Mouse (Mus musculus) kidney, adult 9 months (tissue): ENCODE data around the gene Gsn.

Experiments used
- DNase-seq: peaks from one replicate; pipeline ENCODE4 v3.0.0; 2022

Gsn gene

DNA sequence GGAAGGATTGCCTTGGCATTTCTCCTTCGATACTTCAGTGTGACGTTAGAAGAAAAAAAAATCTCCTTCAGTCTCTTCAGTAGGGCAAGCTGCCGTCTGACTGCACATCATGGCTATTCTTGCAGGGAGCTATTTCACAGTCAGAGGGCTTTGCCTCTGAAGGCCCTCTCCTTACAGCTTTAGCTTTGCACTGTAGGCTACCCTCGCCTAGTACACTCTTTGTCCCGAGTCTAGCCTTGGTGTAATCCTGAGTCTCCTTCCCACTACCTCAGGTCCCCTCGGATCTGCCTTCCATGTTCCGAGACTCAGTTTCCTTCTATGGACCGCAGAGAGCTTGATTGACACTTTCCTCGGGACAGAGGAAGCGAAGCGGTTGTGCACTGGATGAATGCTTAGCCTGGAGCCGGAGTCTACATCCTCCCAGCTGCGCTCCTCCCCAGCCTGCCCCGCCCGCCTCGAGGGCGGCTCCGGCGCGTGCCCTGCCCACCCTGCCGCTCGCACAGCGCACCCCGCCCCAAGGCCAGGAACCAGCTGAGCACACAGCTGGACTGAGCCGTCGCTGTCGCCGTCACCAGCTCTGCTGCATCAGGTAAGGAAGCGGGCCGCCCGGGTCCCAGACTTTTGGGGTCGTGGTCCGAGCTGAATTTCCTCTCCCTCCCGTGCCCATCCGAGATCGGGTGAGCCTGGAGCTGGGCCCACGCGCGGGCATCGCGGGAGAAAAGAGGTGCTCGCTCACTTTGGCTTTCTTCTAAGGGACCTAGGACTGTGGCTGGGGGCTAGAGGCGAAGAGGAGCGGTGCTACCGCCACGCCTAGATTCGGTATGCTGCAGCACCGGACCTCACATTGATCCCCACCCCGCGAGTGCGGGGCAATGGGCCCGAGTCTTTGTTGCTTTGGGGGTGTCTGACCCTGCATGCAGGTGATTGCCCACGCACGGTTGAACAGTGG lies at the start of gene Gsn:
Gene Gsn, plus strand, starts transcription at position 496 of the 949 bp plus-strand sequence.
- peak; percentile 65 for DNase-seq

DNA sequence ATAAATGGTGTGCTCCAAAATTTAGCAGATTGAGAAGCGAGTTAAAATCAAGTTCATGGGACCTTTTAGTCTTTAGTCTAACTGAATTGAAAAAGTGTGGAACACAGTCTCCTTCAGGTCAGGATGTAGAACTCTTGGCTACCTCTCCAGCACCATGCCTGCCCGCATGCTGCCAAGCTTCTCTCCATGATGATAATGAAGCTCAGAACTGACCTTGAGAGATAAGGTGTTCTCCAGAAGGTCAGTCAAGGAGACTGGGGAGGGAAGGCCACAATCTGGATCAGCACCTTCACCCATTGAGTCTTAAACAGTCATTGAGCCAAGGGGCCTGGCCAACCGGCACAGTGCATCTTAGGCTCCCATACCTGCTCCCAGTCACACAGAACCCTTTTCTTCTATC lies 49.4 kb upstream of the Gsn start:
- DNase-seq: no peak

DNA sequence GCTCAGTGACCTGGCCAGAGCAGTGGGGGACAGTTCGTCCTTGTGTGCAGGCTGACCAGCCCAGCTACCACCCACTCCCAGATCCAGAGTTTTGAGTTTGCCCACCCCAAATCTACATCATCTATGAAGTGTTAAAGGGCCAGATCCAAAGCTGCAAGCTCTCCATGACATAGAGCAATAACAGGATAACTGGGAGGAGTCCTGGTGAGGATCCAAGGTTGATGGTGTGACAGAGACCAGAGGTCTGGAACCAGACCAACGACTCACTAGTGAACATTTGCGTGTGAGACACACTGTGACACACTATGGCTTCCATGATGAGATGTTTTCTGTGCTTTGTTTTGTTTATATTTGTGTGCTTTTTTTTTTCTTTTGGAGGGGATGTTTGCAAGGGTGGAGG lies 48.1 kb upstream of the Gsn start:
- DNase-seq: no peak

DNA sequence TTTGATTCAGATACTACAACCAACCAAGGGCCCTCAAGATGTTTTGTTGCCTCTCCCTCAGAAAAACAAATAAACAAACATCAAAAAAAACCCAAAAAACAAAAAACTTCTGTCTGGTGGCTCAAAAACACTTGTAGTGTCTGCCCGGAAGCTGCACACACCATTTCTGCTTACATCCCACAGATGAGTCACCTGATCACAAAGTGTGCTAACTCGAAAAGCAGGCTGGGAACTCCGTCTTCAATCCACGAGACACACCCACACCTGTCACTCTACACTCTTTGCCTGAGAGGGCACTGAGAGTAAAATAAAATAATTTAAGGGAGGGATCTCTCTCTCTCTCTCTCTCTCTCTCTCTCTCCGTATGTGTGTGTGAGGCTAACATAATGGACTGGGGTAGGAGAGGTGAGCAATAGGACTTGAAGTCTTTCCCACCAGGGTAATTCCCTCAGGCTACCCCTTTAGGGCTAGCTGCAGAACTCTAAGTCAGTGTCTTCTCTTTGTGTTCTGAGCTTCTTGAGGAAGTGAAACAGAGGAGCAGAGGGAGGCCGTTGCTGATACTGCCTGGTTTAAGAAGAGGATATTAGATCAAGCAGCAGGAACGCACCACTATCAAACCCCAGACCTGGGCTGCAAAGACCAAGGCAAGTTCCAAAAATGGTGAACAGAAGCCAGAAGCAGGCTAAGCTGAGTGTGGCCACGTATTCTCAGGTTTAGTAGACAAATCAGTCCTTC lies 47.1 kb upstream of the Gsn start:
- no peak for DNase-seq

DNA sequence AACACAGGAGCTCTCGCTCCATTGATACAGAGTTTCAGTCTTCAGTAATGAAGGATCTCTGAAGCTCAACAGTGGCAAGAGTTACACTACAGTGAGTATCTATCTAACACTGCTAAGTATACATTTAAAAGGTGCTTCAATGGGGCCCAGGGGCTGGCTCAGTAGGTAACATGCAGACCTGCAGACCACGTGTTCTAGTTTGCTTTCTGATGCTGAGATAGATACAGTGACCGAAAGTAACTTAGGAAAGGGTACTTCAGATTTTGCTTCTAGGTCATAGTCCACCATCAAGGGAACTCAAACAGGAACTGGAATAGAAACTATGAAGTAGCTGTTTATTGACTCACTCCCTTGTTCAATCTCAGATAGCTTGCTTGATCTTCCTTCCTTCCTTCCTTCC lies 44.5 kb upstream of the Gsn start:
- no peak for DNase-seq

DNA sequence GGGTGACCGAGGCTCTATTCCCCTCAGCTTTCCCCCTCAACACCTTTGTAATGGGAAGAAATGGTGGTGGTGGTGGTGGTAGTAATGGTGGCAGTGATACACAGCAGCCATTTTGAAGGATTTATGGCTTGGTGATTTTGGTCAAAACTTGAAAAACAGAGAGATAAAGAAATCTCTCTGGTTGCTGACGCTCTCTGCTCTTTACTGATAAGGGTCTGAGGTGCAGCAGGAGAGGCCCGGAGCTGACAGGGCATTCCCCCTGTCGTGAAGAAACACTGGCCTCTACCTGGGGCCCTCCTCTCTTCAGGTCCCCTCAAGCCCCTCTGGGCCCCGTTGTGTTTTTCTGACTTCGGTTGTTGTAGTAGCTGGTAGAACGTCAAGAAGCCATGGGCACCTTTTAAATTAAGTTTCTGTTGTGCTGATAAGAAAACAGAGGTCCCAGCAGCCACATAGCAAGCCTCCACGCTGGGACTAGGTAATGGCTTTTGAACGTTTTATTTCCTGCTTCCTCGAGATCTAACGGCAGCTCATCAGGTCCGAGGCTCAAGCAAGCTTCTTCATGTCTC lies 42.8 kb upstream of the Gsn start:
- DNase-seq: no peak

DNA sequence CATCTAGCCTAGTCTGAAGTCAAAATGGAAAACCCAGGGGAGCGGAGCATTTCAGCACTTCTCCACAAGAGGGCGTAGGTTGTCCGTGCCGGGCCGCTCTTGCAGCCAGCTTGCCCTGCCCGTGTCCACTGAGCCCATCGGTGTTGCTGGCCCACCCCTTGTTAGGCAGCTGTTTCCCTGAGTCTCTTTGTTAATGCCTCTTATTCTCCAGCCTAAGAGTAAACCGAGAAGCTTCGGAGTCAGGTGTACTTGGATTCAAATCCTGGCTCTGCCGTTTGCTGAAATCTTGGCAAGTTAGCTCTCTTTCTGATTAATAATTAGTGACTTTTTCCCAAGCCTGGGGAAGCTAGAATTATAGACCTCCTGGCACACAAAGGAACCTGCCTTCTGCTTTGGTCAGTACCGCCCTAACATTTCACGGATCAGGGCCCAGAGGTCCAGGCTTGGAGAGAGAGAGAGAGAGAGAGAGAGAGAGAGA lies 41.3 kb upstream of the Gsn start:
- peak; percentile 92 for DNase-seq

DNA sequence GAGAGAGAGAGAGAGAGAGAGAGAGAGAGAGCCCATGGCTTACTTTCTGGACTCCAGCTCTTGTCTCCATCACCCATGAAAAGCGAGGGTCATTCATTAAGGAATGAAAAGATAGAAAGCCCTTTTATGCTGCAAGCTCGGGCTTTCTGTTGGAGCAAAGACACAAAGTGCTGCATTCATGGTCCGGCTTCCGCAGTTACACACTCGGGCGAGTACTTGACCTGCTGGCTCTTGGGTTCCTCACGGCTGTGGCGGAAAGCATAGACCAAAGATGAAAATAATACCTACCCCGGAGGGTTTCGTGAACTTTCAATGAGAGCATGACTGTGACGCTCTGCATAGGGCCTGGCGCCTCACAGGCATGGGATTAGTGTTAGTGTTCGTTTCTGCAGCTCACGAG lies 40.8 kb upstream of the Gsn start:
- DNase-seq: peak; percentile 58

DNA sequence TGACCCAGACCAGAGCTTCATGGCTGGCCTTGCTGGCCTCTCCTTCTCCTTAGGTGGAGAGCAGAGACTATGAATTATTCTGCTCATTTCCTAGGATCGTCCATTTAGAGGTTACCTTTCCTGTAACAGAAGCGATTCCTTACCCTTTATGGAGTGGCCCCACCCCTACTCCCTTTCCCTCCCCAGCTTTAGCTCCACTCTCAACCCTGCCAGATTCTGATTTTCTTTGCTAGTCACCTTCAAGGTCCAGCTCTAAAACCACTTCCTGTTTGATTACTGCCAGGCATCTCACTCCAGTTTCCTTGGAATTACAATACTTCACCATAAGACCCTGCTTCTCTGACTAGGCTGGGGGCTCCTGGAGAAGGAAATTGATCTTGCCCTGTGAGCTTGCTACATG lies 39.5 kb upstream of the Gsn start:
- no peak for DNase-seq

DNA sequence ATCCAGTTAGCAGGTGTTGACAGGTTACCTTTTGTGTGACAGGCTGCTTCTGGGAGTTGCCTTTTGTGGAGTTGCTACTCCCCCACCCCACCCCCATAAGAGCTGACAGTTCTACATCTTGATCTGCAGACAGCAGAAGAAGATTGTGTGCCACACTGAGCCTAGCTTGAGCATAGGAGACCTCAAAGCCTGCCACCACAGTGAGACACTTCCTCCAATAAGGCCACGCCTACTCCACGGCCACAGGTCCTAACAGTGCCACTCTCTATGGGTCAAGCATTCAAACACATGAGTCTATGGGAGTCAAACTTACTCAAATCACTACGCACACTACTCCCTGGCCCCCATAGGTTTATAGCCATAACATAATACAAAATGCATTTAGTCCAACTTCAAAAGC lies 37.4 kb upstream of the Gsn start:
- no peak for DNase-seq

DNA sequence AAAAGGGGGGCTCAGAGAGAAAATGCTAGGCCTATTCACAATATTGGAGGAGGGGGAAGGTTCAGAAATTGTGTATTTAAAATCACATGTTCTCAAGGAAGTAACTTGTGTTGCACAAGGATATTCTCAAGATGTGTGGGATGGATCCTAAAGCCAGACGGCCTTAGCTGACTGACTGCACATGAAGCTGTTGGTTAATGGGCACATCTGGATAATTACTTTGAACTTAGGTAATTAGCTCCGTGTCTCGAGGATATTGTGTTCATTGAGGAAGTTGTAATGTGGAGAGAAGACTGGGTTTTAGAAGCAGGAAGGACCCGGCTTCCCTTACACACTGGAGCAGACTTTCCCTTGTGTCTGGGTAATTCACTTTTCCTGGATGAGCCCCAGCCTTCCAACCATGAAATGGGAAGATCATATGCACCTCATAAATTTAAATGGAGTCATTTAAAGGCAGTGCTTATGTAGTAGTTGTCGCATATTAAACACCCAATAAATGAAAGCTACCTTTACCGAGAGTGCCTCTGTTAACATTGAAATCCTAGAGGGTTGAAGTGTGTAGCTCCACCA lies 33.3 kb upstream of the Gsn start:
- no peak for DNase-seq

DNA sequence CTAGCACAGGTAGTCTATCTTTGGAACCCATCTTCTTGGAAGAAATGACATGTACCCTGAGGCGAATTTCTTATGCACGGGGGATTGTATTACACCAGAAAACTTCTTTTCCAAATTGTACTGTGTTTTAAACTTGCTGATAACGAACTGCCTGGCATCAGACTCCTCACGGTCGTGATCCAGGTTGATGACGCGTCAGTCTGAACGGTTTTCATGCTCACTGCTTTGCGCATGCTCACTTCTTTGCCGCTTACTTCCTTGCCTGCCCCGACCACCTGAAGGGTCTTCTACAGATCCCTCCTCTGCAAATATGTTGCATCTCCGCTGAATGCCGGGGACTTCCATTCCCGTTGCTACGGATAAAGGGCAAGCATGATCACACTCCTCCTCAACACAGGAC lies 31.9 kb upstream of the Gsn start:
- DNase-seq: no peak

DNA sequence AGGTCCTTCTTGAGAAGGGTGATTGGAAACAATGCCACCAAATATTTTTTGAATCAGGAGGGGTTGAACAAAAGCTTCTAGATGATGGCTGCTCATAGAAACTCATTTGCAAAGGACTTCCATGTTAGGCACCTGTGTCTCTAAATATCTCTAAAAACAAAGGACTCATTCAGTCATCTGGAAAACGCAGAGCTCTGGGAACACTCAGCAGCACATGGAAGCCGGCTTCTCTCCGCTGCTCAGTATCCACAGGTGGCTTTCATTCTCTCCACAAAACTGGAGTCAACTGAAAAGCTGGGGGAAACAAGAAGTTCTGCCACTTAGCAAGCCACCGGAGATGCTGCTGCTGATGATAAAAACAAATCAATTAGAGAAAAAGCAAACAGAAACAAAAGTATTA lies 28.0 kb upstream of the Gsn start:
- DNase-seq: no peak

DNA sequence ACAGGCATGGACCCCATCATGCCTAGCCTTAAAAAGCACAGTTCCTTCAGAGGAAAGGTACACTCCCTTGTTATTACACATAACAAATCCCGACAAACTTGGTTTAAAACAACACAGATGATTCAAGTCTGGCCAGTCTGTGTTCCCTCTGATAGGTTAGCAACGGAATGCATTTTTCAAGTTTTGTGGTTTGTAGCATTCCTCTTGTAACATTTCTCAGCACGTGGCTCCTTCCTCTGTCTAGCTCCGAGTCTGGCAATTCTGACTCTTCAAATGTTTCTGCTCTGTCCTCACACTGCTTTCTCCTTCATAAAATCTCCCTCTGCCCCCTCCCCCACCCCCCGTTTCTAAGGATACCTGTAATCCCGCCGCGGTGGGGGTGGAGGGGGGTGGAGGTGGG lies 26.0 kb upstream of the Gsn start:
- DNase-seq: no peak

DNA sequence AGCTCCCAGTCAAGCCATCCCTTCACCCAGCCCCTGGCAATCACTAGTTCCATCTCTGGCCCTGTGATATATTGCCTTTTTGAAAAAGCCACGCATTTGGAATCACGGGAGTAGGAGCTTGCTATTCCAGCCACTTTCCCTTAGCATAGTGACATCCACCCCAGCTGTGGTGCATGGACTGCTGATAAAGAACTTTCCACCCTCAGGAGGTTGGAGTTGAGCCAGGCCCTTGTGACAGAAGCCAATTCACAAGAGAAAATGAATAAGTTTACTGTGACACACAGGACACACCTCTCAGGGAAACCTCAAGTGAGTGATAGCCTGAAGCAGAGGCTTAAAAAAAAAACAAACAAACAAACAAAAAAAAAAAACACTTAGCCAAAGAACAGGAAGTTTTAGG lies 24.3 kb upstream of the Gsn start:
- DNase-seq: peak; percentile 48

DNA sequence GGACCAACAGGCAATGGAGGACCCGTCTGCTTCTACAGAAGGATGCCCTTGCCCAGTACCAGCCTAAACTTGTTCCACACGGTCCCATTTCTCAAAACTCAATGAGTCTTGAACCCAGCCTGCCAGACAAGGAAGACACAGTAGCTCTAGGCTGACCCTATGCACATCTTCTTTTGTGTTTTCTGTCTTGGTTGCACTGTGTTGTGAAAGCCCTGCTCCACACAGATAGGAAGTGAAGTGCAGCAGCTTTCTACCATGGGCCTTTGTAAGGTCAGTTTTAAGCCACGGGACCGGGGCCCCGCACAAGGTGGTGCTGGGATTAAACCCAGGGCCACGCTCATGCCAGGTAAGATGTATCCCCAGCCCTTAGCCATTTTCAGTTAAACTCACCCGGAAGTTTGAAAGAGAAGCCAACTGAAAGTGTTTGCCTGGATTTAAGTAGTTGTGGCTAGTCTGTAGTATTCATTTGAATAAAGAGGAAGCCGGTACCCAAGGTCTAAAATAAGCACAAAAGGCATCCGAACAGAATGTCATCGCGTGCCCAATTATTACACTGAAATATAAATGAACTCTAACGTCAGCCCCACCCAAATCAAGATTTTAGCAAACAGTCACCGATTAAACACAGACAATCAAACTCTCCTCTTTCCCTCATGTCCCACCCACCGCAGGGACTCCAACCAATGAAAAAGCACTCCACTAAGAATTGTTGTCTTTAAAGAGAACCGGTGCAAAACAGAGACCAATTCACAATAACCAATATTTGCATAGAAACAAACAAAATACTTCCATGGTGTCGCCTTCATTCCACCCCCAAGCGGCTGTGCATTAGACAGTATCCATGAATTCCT lies 23.4 kb upstream of the Gsn start:
- DNase-seq: no peak

DNA sequence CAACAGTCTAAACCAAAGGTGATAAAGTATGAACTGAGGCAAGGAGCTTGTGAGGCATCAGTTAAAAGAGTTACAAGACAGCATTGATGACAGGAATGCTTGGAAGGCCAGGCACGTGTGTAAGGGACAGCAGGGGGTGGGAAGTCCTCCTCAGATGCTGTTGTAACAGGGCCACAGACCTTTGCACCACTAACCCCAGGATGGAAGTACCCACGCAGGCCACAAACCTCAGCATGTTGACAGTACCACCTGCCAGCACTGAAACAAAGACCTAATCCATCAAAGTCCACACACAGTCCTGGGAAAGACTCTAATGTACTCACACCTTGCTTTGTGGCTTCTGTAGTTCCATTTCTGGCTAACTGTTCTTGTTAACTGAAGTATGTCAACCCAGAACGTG lies 22.3 kb upstream of the Gsn start:
- DNase-seq: no peak

DNA sequence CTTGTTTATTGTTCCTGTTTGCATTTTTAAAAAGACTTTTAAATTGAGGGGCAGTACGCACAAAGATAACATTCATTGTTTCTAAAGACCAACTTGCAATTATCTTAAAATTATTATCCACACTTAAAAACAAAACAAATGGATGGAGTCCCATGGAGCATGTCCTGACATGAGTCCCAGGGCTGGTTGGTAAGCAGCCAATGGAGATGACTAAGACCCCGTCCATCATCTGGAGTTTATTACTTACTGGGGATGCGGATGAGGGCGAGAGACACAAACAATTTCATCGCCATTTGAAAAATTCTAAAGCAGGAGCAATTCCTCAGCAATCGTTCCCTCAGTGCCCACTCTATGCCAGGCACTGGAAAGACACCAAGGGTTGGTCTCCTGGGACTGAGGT lies 21.2 kb upstream of the Gsn start:
- no peak for DNase-seq

DNA sequence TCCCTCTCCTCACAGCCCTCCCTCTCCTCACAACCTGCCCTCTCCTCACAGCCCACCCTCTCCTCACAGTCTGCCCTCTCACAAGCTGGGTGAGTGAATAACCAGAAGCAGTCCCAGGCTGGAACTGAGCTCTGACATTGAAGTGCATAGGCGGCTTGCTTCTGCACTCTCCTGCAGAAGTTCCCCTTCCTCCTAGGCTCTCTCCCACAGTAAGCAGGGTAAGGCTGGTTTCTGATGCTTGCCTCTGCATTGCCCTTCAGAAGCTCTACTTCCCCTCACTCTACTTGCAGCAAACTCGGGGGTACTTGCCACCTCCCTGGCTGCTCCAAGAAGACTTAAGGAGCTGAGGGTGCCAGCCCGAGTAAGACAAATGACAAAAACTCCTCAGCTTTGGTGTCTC lies 11.9 kb upstream of the Gsn start:
- DNase-seq: no peak

DNA sequence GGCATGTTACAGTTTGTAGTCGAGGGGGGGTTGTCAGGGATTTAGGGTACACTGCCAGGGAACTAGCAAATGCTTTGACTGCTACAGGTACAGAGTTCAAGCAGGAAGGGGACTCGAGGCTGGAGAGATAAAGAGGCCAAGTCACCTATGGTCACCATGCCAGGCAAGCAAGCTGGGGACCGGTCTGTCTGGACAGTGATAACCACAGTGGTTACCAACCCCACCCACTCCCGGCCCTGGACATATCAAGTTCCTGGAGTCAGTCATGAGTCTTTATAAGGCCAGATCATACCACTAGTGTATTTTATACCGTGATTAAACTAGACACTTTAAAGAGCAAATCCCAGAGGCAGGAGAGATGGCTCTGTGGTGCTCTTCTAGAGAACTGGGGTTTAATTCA lies 8.4 kb upstream of the Gsn start:
- no peak for DNase-seq

DNA sequence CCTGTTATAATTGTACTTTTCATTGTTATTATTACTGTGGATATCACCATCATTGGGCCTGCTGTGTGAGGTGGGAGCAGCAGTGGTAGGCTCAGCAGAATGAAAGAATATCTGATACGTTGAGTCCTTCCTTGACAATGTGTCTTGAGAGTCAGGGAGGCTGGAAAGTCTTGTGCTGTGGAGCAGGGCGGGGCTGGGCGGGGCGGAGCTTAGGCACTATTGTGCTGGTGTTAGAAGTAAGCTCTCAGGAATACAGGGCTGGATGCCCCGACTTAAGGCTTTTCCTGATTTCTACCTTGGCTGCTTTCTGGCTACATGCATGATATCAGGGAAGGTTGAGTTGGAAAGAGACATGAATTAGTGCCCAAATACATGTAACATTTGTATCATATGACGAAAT lies 3.4 kb upstream of the Gsn start:
- no peak for DNase-seq

DNA sequence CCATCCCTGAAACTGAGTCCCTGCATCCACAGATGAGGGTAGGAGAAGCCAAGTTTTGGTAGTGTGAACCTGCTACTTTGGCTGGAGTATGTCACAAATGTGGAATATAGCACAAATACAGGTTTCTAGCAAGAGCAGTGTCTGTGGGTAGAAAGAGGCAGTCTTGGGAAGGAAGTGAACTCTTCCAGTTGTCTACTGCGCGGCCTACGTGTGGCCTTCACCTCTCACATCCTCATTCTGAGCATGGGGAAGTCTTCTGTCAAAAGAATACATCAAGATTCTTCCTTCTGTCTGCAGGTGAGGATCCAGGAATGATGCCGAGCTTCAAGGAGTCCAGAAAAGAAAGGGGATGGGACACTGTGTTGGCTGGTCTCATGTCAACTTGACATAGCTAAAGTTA lies 2.4 kb upstream of the Gsn start:
- no peak for DNase-seq

DNA sequence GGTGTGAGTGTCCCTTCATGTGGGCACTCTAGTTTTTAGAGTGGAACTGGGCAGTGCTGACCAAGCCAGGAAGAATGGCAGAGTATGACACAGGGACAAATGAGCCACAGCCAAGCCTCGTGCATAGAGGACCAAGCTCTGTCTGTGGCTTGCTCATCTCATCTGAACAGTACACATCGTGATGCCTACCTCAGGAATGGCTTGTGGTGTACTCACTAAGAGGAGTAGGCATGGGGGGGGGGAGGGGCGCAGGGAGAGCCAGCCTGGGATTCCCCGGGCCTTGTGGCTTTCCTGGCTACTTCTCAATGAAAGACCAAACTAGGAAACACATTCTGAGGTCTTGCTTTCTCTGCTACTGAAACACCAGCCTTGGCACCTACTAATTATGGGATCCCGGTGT lies 1.2 kb upstream of the Gsn start:
- no peak for DNase-seq
